Mouse (Mus musculus): ENCODE measurements at regions not wholly inside any gene's neighbourhood (a gene's known extent, or its start where the extent isn't known, plus 50 kb on each side); places are given as distances from the start of the nearest gene placed in this dataset.

DNA sequence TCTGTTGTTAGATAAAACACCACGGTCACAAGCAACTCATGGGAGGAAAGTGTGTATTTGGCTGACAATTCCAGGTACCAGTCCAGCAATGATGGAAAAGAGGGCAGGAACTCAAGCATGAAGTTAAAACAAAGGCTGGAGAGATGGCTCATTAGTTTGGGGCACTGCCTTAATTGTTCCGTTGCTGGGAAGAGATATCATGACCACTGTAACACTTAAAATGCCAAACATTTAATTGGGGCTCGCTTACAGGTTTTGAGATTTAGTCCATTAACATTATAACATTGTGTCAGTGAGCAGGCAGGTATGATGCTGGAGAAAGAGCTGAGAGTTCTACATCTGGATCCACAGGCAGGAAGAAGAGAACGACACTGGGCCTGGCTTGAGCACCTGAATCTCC lies 782.0 kb upstream of the Celf2 start:
- DNase-seq, result no peak

DNA sequence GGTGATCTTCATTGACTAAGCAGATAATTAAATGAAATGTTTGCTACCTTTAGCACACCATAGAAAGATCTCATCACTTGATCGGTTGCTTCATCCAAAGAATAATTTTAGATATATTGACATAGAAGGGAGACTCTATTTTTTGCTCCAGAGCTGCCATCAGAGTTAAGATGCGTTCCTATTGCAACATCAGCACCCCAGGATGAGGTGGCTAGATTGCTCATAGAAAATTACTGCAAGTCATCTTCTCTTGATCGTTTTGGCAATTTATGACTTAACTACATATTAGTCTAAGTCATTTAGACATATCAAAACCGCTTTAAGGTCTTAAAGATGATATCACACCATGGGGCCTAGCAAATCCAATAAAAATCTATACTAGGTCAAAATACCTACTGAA lies 778.0 kb upstream of the Celf2 start:
- no peak for DNase-seq

DNA sequence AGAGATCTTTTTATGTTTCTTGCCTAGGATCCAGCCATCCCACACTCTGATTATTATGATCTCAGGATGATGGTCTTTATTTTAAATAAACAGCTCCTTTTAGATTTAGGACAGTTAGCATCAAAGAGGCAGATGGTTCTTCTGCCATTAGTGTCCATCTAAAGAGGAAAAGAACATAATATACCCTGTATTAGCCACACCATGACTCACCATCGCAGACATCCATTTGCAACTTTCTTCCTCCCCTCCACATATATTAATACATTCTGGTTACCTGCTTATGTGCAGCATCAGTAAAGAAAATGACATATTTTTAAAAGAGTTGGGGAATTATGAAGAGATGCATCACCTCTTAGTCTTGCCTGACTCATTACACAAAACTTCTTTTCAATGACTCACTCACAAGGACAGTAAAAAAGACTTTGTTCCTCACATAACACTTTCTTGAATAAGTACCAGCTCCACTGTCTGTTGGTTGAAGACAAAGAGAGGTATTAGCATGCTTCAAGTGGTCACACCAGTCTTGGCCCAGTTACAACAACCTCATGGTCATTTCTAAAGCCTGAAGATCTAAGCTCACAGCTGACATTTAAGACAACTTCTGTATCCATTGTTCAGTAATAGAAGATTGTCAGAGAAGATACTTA lies 766.9 kb upstream of the Celf2 start:
- DNase-seq, result no peak
